Mouse (Mus musculus) limb, embryonic 12.5 days (tissue): ENCODE measurements around the gene Mga. TPM values are rescaled to one million over a fixed set of nuclear protein-coding genes. Genes with fewer than 3 reads are reported as not detected.

Experiments used
- ATAC-seq: fragments of 200-750 bp; cut with Nextera tagmentation; 2 replicates; pipeline ENCODE4 v1.8.0; 2017; ENCODE audit warnings: low read depth, moderate TSS enrichment; ENCODE audit not compliant: insufficient number of reproducible peaks, insufficient read depth, low FRiP score, low TSS enrichment
- H3K27ac ChIP-seq: fragments of 300-500 bp; sonication (generic); 2 replicates; pipeline ENCODE4 v1.5.1; 2016; ENCODE audit warnings: mild to moderate bottlenecking, moderate library complexity
- H3K27me3 ChIP-seq: fragments of 300-500 bp; sonication (generic); 2 replicates; pipeline ENCODE4 v1.6.1; 2016; ENCODE audit warnings: mild to moderate bottlenecking, moderate library complexity
- H3K36me3 ChIP-seq: fragments of 300-500 bp; sonication (generic); 2 replicates; pipeline ENCODE4 v1.6.1; 2016; ENCODE audit warnings: mild to moderate bottlenecking, moderate library complexity
- H3K4me1 ChIP-seq: fragments of 300-500 bp; sonication (generic); replicated peaks from 2 replicates; pipeline ENCODE4 v1.6.1; 2016
- H3K4me2 ChIP-seq: fragments of 300-500 bp; sonication (generic); 2 replicates; pipeline ENCODE4 v1.6.1; 2016; ENCODE audit warnings: mild to moderate bottlenecking, moderate library complexity
- H3K4me3 ChIP-seq: fragments of 300-500 bp; sonication (generic); replicated peaks from 2 replicates; pipeline ENCODE4 v1.5.1; 2016; ENCODE audit warnings: mild to moderate bottlenecking
- H3K9ac ChIP-seq: fragments of 300-500 bp; sonication (generic); replicated peaks from 2 replicates; pipeline ENCODE4 v1.6.1; 2016; ENCODE audit warnings: mild to moderate bottlenecking, moderate library complexity
- H3K9me3 ChIP-seq: fragments of 300-500 bp; sonication (generic); 2 replicates; pipeline ENCODE4 v1.6.1; 2016; ENCODE audit warnings: mild to moderate bottlenecking, moderate library complexity
- WGBS: fragments of 180-500 bp; shearing (Covaris S2); methylation state at CpG from one replicate; pipeline ENCODE4 v1.1.7; 2016; 5-methylcytosine and 5-hydroxymethylcytosine counted together
- microRNA-seq: library from miRNA; unstranded; fragments of <30 nt; microRNA quantifications from one replicate; pipeline ENCODE4, GENCODE M21; 2017
- polyA plus RNA-seq: library from polyadenylated mRNA; unstranded; fragments of >200 nt; fragmentation: Nextera tagmentation; extraction: Ambion mirVana; gene quantifications from 2 replicates; pipeline ENCODE4 v1.2.1, GENCODE M21; 2016

The Mga gene
- polyA plus RNA-seq, 1 experiment from 2014 or later, result 39.9 TPM

GRCm38 (mm10) chr2:120006696-120007095 is 109.7 kb downstream of the Mga start:
- Histone ChIP-seq H3K9me3 (no peaks in the 10 kb centered on the region), H3K4me3 (no peak overlapping the region), H3K27ac (no peak overlapping the region), H3K4me1 (no peaks in the 10 kb centered on the region; the same call in 1 of the 2 replicates), H3K36me3 (0 out of 2 replicates have a peak, but pooled peaks cover 5% of the 10 kb centered on the region), H3K9ac (no peak overlapping the region), H3K4me2 (no peak overlapping the region), H3K27me3 (no peaks in the 10 kb centered on the region)
- WGBS, result 94% methylated on average over 7 of the region's 7 CpGs
- ATAC-seq, result no peak

DNA sequence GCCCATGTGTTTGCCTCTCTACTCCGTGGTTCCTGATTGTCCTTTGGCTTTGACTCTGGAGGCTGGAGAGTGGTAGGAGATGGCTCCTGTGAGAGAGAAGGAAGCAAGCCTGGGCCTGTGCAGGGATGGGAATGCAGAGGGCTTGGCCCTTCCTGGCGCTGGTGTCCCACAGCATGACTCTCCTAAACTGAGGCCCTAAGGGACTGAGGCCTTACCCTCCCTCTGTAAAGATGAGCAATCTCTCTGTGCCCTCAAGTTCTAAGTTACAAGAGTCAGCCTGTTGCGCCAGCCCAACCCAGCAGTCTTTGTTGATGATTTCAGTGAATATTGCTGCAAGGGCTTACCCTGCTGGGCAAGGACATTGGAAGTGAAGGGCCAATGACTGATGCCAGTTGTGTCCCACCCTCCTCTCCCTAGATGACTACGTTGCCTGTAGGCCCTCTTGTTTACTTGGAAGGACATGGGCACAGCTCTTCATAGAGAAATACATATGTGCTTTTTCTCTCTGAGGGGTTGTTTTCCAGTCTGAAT is 110.7 kb downstream of the Mga start:
- Histone ChIP-seq H3K27ac (no peak overlapping the region), H3K9ac (no peak overlapping the region), H3K9me3 (no peaks in the 10 kb centered on the region), H3K27me3 (no peaks in the 10 kb centered on the region), H3K4me1 (no peaks in the 10 kb centered on the region), H3K36me3 (peaks cover 8% of the 10 kb centered on the region; the same call in 1 of the 2 replicates), H3K4me2 (no peak overlapping the region), H3K4me3 (no peak overlapping the region)
- no peak for ATAC-seq
- WGBS, result 79% methylated on average over 4 of the region's 4 CpGs

- Histone ChIP-seq H3K36me3 (peaks cover 17% of the 10 kb centered on the region), H3K27me3 (no peaks in the 10 kb centered on the region), H3K9me3 (no peaks in the 10 kb centered on the region), H3K4me2 (no peak overlapping the region), H3K4me1 (no peaks in the 10 kb centered on the region), H3K4me3 (no peak overlapping the region), H3K9ac (no peak overlapping the region), H3K27ac (no peak overlapping the region)
- no peak for ATAC-seq
- WGBS, result 66% methylated on average over 4 of the region's 4 CpGs
These were observed 111.6 kb downstream of the Mga start for GRCm38 (mm10) chr2:120008672-120009071.

DNA sequence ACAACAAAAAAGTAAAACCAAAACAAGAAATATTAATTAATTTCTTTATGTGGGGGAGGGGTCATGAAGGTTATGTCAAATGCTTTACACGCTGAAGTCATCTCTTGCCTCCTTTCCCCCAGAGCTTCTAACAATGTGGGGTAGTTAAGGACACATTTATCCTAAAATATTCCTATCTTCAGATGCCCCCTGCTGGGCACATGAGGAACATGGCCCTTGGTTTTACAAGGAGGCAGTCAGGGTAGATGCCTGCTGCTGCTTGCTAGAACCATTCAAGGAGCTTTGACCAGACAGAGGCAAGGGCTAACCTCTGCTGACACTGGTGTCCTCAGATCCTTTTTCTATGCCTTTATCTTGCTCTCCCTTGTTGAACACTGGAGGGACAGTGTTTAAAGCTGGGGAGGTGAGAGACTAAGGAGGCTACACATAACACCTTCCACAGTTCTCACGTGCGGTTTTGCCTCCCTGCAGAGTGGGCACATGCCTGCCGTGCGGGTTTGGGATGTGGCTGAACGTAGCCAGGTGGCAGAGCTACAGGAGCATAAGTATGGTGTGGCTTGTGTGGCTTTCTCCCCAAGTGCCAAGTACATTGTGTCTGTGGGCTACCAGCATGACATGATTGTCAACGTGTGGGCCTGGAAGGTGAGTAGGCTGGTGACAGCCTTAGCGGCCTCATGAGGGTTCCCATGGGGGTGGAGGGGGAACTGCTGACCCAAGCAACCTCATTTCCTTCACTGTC is 114.6 kb downstream of the Mga start:
- peak; percentile 20; the same call in 1 of the 2 replicates for ATAC-seq
- no peaks in the 10 kb centered on the region for H3K9me3 ChIP-seq
- no peak overlapping the region for H3K27ac ChIP-seq
- no peak overlapping the region for H3K4me2 ChIP-seq
- H3K4me1 ChIP-seq, result no peaks in the 10 kb centered on the region
- no peak overlapping the region for H3K9ac ChIP-seq
- no peak overlapping the region for H3K4me3 ChIP-seq
- 80% methylated on average over 8 of the region's 8 CpGs for WGBS
- H3K27me3 ChIP-seq, result no peaks in the 10 kb centered on the region
- peaks cover 32% of the 10 kb centered on the region for H3K36me3 ChIP-seq

- Histone ChIP-seq H3K27ac (no peak overlapping the region), H3K36me3 (peaks cover 45% of the 10 kb centered on the region), H3K4me2 (no peak overlapping the region), H3K9me3 (no peaks in the 10 kb centered on the region), H3K4me1 (no peaks in the 10 kb centered on the region), H3K27me3 (no peaks in the 10 kb centered on the region), H3K9ac (no peak overlapping the region), H3K4me3 (no peak overlapping the region)
- 82% methylated on average over 13 of the region's 13 CpGs for whole genome bisulfite sequencing
- no peak for ATAC-seq
These were observed 115.9 kb downstream of the Mga start for GRCm38 (mm10) chr2:120012924-120013323.

GRCm38 (mm10) chr2:120013831-120014486 is 116.9 kb downstream of the Mga start:
- peaks cover 55% of the 10 kb centered on the region for H3K36me3 ChIP-seq
- no peaks in the 10 kb centered on the region for H3K27me3 ChIP-seq
- H3K4me1 ChIP-seq, result no peaks in the 10 kb centered on the region
- no peak overlapping the region for H3K4me2 ChIP-seq
- 91% methylated on average over 2 of the region's 2 CpGs for WGBS
- ATAC-seq, result no peak
- no peak overlapping the region for H3K27ac ChIP-seq
- H3K9me3 ChIP-seq, result no peaks in the 10 kb centered on the region
- no peak overlapping the region for H3K4me3 ChIP-seq
- no peak overlapping the region for H3K9ac ChIP-seq

GRCm38 (mm10) chr2:120015882-120016281 is 118.9 kb downstream of the Mga start:
- Histone ChIP-seq H3K27me3 (no peaks in the 10 kb centered on the region), H3K27ac (no peak overlapping the region), H3K4me3 (no peak overlapping the region), H3K4me2 (no peak overlapping the region), H3K9ac (no peak overlapping the region), H3K4me1 (no peaks in the 10 kb centered on the region), H3K36me3 (peaks cover 75% of the 10 kb centered on the region), H3K9me3 (no peaks in the 10 kb centered on the region)
- ATAC-seq, result no peak
- WGBS, result 91% methylated on average over 4 of the region's 4 CpGs

DNA sequence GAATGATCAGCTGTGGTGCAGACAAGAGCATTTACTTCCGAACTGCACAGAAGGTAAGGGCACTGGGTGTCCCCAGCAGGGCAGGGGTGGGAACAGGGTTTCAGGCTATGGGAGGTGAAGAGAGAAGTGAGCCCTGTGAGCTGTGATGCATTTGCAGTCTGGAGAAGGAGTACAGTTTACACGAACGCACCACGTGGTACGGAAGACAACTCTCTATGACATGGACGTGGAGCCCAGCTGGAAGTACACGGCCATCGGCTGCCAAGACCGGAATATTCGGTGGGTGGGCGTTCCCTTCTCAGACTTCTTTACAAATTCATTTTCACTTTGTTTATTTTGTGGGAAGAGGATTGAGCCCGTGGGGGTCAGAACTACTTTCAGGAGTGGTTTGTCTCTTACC is 120.6 kb downstream of the Mga start:
- Histone ChIP-seq H3K9ac (no peak overlapping the region), H3K4me1 (no peaks in the 10 kb centered on the region), H3K4me2 (no peak overlapping the region), H3K27ac (no peak overlapping the region), H3K36me3 (peaks cover 90% of the 10 kb centered on the region), H3K27me3 (no peaks in the 10 kb centered on the region), H3K4me3 (no peak overlapping the region), H3K9me3 (no peaks in the 10 kb centered on the region)
- 92% methylated on average over 12 of the region's 12 CpGs for WGBS
- no peak for ATAC-seq

Small RNAs within 50 kb of the gene (microRNA-seq; reads per million reads assigned to microRNA genes)
- not detected for gene Mir7665

Other genes starting within 250 kb of the Mga start
- gene Ndufaf1, start 234.4 kb upstream of the Mga start, polyA plus RNA-seq, result 49.0 and 50.9 TPM in 2 replicates
- 79.0 and 89.2 TPM in 2 replicates for gene Rtf1, start 222.2 kb upstream of the Mga start, polyA plus RNA-seq
- 0.60 and 0.76 TPM in 2 replicates for gene Itpka, start 154.9 kb upstream of the Mga start, polyA plus RNA-seq
- not detected in 2 replicates for gene Ltk, start 136.8 kb upstream of the Mga start, polyA plus RNA-seq
- gene Rpap1, start 109.7 kb upstream of the Mga start, polyA plus RNA-seq, result 35.7 and 36.9 TPM in 2 replicates
- 34.6 and 37.8 TPM in 2 replicates for gene Tyro3, start 99.5 kb upstream of the Mga start, polyA plus RNA-seq
- gene Mapkbp1, start 75.5 kb downstream of the Mga start, polyA plus RNA-seq, result 3.4 and 4.9 TPM in 2 replicates
- 21.1 and 24.3 TPM in 2 replicates for gene Jmjd7, start 130.3 kb downstream of the Mga start, polyA plus RNA-seq
- gene Gm28042, start 130.3 kb downstream of the Mga start, polyA plus RNA-seq, result 4.6 and 5.0 TPM in 2 replicates
- 3.7 and 3.8 TPM in 2 replicates for gene Pla2g4b, start 136.2 kb downstream of the Mga start, polyA plus RNA-seq